Mouse (Mus musculus) hindbrain, embryonic 11.5 days (tissue): ENCODE measurements around the gene Elmo1. TPM values are rescaled to one million over a fixed set of nuclear protein-coding genes. Genes with fewer than 3 reads are reported as not detected.

ENCODE experiments used
- ATAC-seq: fragments of 200-750 bp; cut with Nextera tagmentation; 2 replicates; pipeline ENCODE4 v1.8.0; 2017; ENCODE audit warnings: mild to moderate bottlenecking, moderate TSS enrichment, moderate library complexity; ENCODE audit not compliant: low FRiP score
- DNase-seq: peaks from one replicate; pipeline ENCODE4 v3.0.0-alpha.2; 2015; ENCODE audit warnings: low spot score
- H3K27ac ChIP-seq: fragments of 300-500 bp; sonication (generic); 2 replicates; pipeline ENCODE4 v1.5.1; 2014; ENCODE audit warnings: mild to moderate bottlenecking, low read depth, low read length
- H3K27me3 ChIP-seq: fragments of 300-500 bp; sonication (generic); 2 replicates; pipeline ENCODE4 v1.6.1; 2014; ENCODE audit warnings: mild to moderate bottlenecking, low read length, moderate library complexity, mixed read lengths; ENCODE audit not compliant: control insufficient read depth, insufficient read depth
- H3K36me3 ChIP-seq: fragments of 300-500 bp; sonication (generic); 2 replicates; pipeline ENCODE4 v1.6.1; 2014; ENCODE audit warnings: mild to moderate bottlenecking, low read length, moderate library complexity, mixed read lengths; ENCODE audit not compliant: control insufficient read depth, insufficient read depth
- H3K4me1 ChIP-seq: fragments of 300-500 bp; sonication (generic); replicated peaks from 2 replicates; pipeline ENCODE4 v1.6.1; 2014; ENCODE audit warnings: low read length, mixed read lengths; ENCODE audit not compliant: control insufficient read depth, insufficient read depth
- H3K4me2 ChIP-seq: fragments of 300-500 bp; sonication (generic); replicated peaks from 2 replicates; pipeline ENCODE4 v1.6.1; 2014; ENCODE audit warnings: mild to moderate bottlenecking, low read depth, low read length
- H3K4me3 ChIP-seq: fragments of 300-500 bp; sonication (generic); 2 replicates; pipeline ENCODE4 v1.5.1; 2014; ENCODE audit warnings: low read depth, low read length
- H3K9ac ChIP-seq: fragments of 300-500 bp; sonication (generic); 2 replicates; pipeline ENCODE4 v1.6.1; 2014; ENCODE audit warnings: low read depth, low read length
- H3K9me3 ChIP-seq: fragments of 300-500 bp; sonication (generic); 2 replicates; pipeline ENCODE4 v1.6.1; 2016; ENCODE audit warnings: low read length; ENCODE audit not compliant: control insufficient read depth
- WGBS: fragments of 180-500 bp; shearing (Covaris S2); extraction: QIAGEN DNeasy Blood & Tissue Kit; methylation state at CpG from one replicate; pipeline ENCODE4 v1.1.7; 2014; 5-methylcytosine and 5-hydroxymethylcytosine counted together
- polyA plus RNA-seq: library from polyadenylated mRNA; unstranded; fragments of >200 nt; fragmentation: Nextera tagmentation; extraction: Ambion mirVana; gene quantifications from 2 replicates; pipeline ENCODE4 v1.2.1, GENCODE M21; 2014

The Elmo1 gene
- polyA plus RNA-seq, 1 experiment from 2014 or later = 22.9 TPM

- ATAC-seq = no peak
Measured at GRCm38 (mm10) chr13:20292348-20292747, 202.0 kb downstream of the Elmo1 start.

GRCm38 (mm10) chr13:20295278-20295970 lies 205.0 kb downstream of the Elmo1 start:
- Histone ChIP-seq H3K36me3 (no peaks in the 10 kb centered on the region), H3K27ac (no peak overlapping the region), H3K4me1 (no peaks in the 10 kb centered on the region), H3K9me3 (no peaks in the 10 kb centered on the region), H3K4me3 (no peak overlapping the region), H3K9ac (no peak overlapping the region), H3K4me2 (no peak overlapping the region), H3K27me3 (no peaks in the 10 kb centered on the region)
- WGBS = 91% methylated on average over 16 of the region's 16 CpGs
- ATAC-seq = no peak
- no peak for DNase-seq

More at GRCm38 (mm10) chr13:20292348-20292747, 202.0 kb downstream of the Elmo1 start:
- no peak overlapping the region for H3K4me3 ChIP-seq
- no peaks in the 10 kb centered on the region for H3K27me3 ChIP-seq
- no peak overlapping the region for H3K9ac ChIP-seq
- DNase-seq = peak; percentile 70
- no peak overlapping the region for H3K27ac ChIP-seq
- no peaks in the 10 kb centered on the region for H3K36me3 ChIP-seq
- 6% methylated on average over 5 of the region's 5 CpGs for WGBS
- no peaks in the 10 kb centered on the region for H3K4me1 ChIP-seq
- no peaks in the 10 kb centered on the region for H3K9me3 ChIP-seq
- H3K4me2 ChIP-seq = no peak overlapping the region

GRCm38 (mm10) chr13:20297841-20298240 lies 207.4 kb downstream of the Elmo1 start:
- DNase-seq (peak; percentile 86), ATAC-seq (peak; percentile 56; the same call in 1 of the 2 replicates)
- Histone ChIP-seq H3K4me2 (no peak overlapping the region), H3K27me3 (no peaks in the 10 kb centered on the region), H3K4me3 (no peak overlapping the region), H3K9ac (no peak overlapping the region), H3K27ac (no peak overlapping the region), H3K36me3 (no peaks in the 10 kb centered on the region), H3K4me1 (no peaks in the 10 kb centered on the region), H3K9me3 (no peaks in the 10 kb centered on the region)
- WGBS = 13% methylated on average over 3 of the region's 3 CpGs

GRCm38 (mm10) chr13:20299424-20299823 lies 209.0 kb downstream of the Elmo1 start:
- WGBS = 63% methylated on average over 3 of the region's 3 CpGs
- Histone ChIP-seq H3K27ac (no peak overlapping the region), H3K4me2 (no peak overlapping the region), H3K27me3 (no peaks in the 10 kb centered on the region), H3K36me3 (no peaks in the 10 kb centered on the region), H3K4me1 (no peaks in the 10 kb centered on the region), H3K4me3 (no peak overlapping the region), H3K9me3 (no peaks in the 10 kb centered on the region), H3K9ac (no peak overlapping the region)
- ATAC-seq = no peak; the same call in 1 of the 2 replicates
- DNase-seq = peak; percentile 67

- Histone ChIP-seq H3K9ac (no peak overlapping the region), H3K4me2 (no peak overlapping the region), H3K27me3 (no peaks in the 10 kb centered on the region), H3K4me1 (no peaks in the 10 kb centered on the region), H3K36me3 (no peaks in the 10 kb centered on the region), H3K9me3 (no peaks in the 10 kb centered on the region), H3K27ac (no peak overlapping the region), H3K4me3 (no peak overlapping the region)
- 100% methylated on average over 2 of the region's 3 CpGs for WGBS
- no peak for ATAC-seq
- no peak for DNase-seq
Measured at GRCm38 (mm10) chr13:20300052-20300564, 209.7 kb downstream of the Elmo1 start.

GRCm38 (mm10) chr13:20300626-20301025 lies 210.2 kb downstream of the Elmo1 start:
- DNase-seq (no peak), ATAC-seq (no peak)
- no peak overlapping the region for H3K27ac ChIP-seq
- H3K9ac ChIP-seq = no peak overlapping the region
- H3K36me3 ChIP-seq = no peaks in the 10 kb centered on the region
- no peak overlapping the region for H3K4me3 ChIP-seq
- no peaks in the 10 kb centered on the region for H3K9me3 ChIP-seq
- 82% methylated on average over 3 of the region's 3 CpGs for WGBS
- H3K27me3 ChIP-seq = no peaks in the 10 kb centered on the region
- no peak overlapping the region for H3K4me2 ChIP-seq
- H3K4me1 ChIP-seq = no peaks in the 10 kb centered on the region

- H3K4me3 ChIP-seq = no peak overlapping the region
- H3K4me2 ChIP-seq = no peak overlapping the region
- H3K9ac ChIP-seq = no peak overlapping the region
- ATAC-seq (no peak), DNase-seq (no peak)
- no peak overlapping the region for H3K27ac ChIP-seq
- no peaks in the 10 kb centered on the region for H3K36me3 ChIP-seq
- H3K9me3 ChIP-seq = no peaks in the 10 kb centered on the region
- 95% methylated on average over 7 of the region's 7 CpGs for WGBS
- no peaks in the 10 kb centered on the region for H3K4me1 ChIP-seq
- no peaks in the 10 kb centered on the region for H3K27me3 ChIP-seq
Measured at GRCm38 (mm10) chr13:20301760-20302159, 211.4 kb downstream of the Elmo1 start.

- Histone ChIP-seq H3K9ac (no peak overlapping the region), H3K4me3 (no peak overlapping the region), H3K9me3 (no peaks in the 10 kb centered on the region), H3K4me1 (no peaks in the 10 kb centered on the region), H3K4me2 (no peak overlapping the region), H3K27me3 (no peaks in the 10 kb centered on the region), H3K36me3 (no peaks in the 10 kb centered on the region), H3K27ac (no peak overlapping the region)
- ATAC-seq (no peak), DNase-seq (no peak)
- 77% methylated on average over 4 of the region's 4 CpGs for WGBS
Measured at GRCm38 (mm10) chr13:20305621-20306020, 215.2 kb downstream of the Elmo1 start.
